Mouse (Mus musculus): ENCODE measurements around the gene Bax.

GRCm38 (mm10) chr7:45461781-45462180 is 4.9 kb downstream of the Bax start:
- TF ChIP-seq JUND (conservative IDR thresholded peaks at IDR 0.05; ENCODE audit: low read depth, low read length): no peak
- TF ChIP-seq ZKSCAN1 (IDR thresholded peaks at IDR 0.05; ENCODE audit: borderline replicate concordance, low read depth, low read length): no peak
- no peak for TF ChIP-seq USF2 (conservative IDR thresholded peaks at IDR 0.05; ENCODE audit: low read depth, low read length)
- TF ChIP-seq TCF12 (IDR thresholded peaks at IDR 0.05; ENCODE audit: low read depth, low read length): no peak
- TF ChIP-seq EP300 (IDR thresholded peaks at IDR 0.05; ENCODE audit: low read length): no peak
- no peak for TF ChIP-seq ZNF384 (IDR thresholded peaks at IDR 0.05; ENCODE audit: low read depth, low read length)
- no peak for TF ChIP-seq NRF1 (IDR thresholded peaks at IDR 0.05; ENCODE audit: low read depth, low read length)
